Mouse (Mus musculus): ENCODE measurements around the gene Gm20388.

GRCm38 (mm10) chr8:120819906-120820305, 909.3 kb downstream of the Gm20388 start:
- TF ChIP-seq MAFK (IDR thresholded peaks at IDR 0.05; ENCODE audit: insufficient read depth, low read depth, low read length), result no peak
- no peak for TF ChIP-seq CHD2 (IDR thresholded peaks at IDR 0.05; ENCODE audit: low read depth, low read length)
- TF ChIP-seq HCFC1 (IDR thresholded peaks at IDR 0.05; ENCODE audit: borderline replicate concordance, insufficient read depth, low read length), result no peak
- TF ChIP-seq ZC3H11A (IDR thresholded peaks at IDR 0.05; ENCODE audit: borderline replicate concordance, low read depth, low read length), result no peak
